Mouse (Mus musculus): ENCODE data around the gene Nedd9. TPM values are rescaled to one million over a fixed set of nuclear protein-coding genes. Genes with fewer than 3 reads are reported as not detected.

Gene Nedd9
- total and polyA plus RNA-seq, 3 experiments: 41.3 to 48.7 (median 42.5) TPM

DNA sequence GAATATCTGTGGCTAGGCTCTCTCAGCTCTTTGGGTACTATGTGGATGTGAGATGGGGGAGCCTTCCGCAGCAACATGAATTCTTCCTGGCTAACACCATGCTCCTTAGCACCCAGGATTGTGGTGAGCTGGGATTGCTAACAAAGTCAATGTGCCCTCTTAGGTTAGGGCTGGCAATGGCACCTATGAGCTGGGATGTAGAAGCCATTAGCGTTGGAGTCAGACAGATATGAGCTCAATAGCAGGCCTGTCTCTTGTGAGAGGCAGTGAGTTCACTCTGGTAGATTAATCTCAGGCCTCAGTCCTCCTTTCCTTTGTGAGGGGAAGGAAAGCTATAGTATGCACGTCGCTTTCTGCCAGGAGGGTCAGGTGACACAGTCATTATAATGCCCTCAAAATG lies 157.1 kb downstream of the Nedd9 start:
- no peaks in the 10 kb centered on the region for H3K27me3 ChIP-seq (replicated peaks)
- H3K4me1 ChIP-seq (ENCODE audit: control insufficient read depth in 1 of 2, insufficient read depth in 2 of 2): peaks cover 2 to 45% of the 10 kb centered on the region in 2 experiments; a peak in 2 of 4 replicates
- H3K79me2 ChIP-seq (replicated peaks; ENCODE audit: control insufficient read depth, extremely low read depth, insufficient read depth, poor library complexity, severe bottlenecking): peaks cover 7% of the 10 kb centered on the region
- no peaks in the 10 kb centered on the region for H3K9me3 ChIP-seq (replicated peaks; ENCODE audit: low read length)
- H3K4me3 ChIP-seq (replicated peaks in 1 of 3; ENCODE audit: low read depth in 2 of 3, low read length in 2 of 3, poor library complexity in 1 of 3): no peak overlapping the region
- peaks cover 28 to 78% of the 10 kb centered on the region in 2 experiments for H3K36me3 ChIP-seq (replicated peaks in 1 of 2; ENCODE audit: control insufficient read depth in 1 of 2, insufficient read depth in 1 of 2, low read length in 1 of 2)
- DNase-seq (ENCODE audit: extremely low read depth): no peak
- H3K4me2 ChIP-seq (ENCODE audit: insufficient read depth, low read depth, poor library complexity, severe bottlenecking): no peak overlapping the region
- TF ChIP-seq TCF12 (IDR thresholded peaks at IDR 0.05; ENCODE audit: low read depth, low read length): no peak
- no peak for TF ChIP-seq ZNF384 (IDR thresholded peaks at IDR 0.05; ENCODE audit: low read depth, low read length)
- TF ChIP-seq ZC3H11A (IDR thresholded peaks at IDR 0.05; ENCODE audit: low read depth, low read length): no peak
- no peak for TF ChIP-seq JUND (conservative IDR thresholded peaks at IDR 0.05; ENCODE audit: low read depth, low read length)
- no peak for TF ChIP-seq ETS1 (conservative IDR thresholded peaks at IDR 0.05; ENCODE audit: low read depth, low read length)
- no peak for TF ChIP-seq ZKSCAN1 (IDR thresholded peaks at IDR 0.05; ENCODE audit: borderline replicate concordance, low read depth, low read length)
- no peak for TF ChIP-seq JUN (IDR thresholded peaks at IDR 0.05; ENCODE audit: insufficient read depth, low read depth, low read length)
- no peak for TF ChIP-seq NRF1 (IDR thresholded peaks at IDR 0.05; ENCODE audit: low read depth, low read length)
- no peak for TF ChIP-seq USF1 (IDR thresholded peaks at IDR 0.05; ENCODE audit: low read depth, low read length)
- no peak for TF ChIP-seq CTCF (conservative IDR thresholded peaks at IDR 0.05 in 1 of 2, IDR thresholded peaks at IDR 0.05 in 1 of 2; ENCODE audit: low read depth in 2 of 2, low read length in 2 of 2)
- TF ChIP-seq RCOR1 (conservative IDR thresholded peaks at IDR 0.05; ENCODE audit: low read depth, low read length): no peak
- no peak for TF ChIP-seq BHLHE40 (IDR thresholded peaks at IDR 0.05; ENCODE audit: low read depth, low read length)
- TF ChIP-seq TBP (conservative IDR thresholded peaks at IDR 0.05; ENCODE audit: low read depth, low read length): no peak
- no peak for TF ChIP-seq SIN3A (IDR thresholded peaks at IDR 0.05; ENCODE audit: low read length)
- TF ChIP-seq RAD21 (IDR thresholded peaks at IDR 0.05; ENCODE audit: low read depth, low read length): no peak
- no peak for TF ChIP-seq SMC3 (IDR thresholded peaks at IDR 0.05; ENCODE audit: low read depth, low read length)
- no peak for TF ChIP-seq GABPA (IDR thresholded peaks at IDR 0.05; ENCODE audit: insufficient replicate concordance, low read depth, low read length)
- TF ChIP-seq NELFE (IDR thresholded peaks at IDR 0.05; ENCODE audit: low read depth, low read length): no peak
- no peak for TF ChIP-seq HCFC1 (IDR thresholded peaks at IDR 0.05; ENCODE audit: low read depth, low read length)
- dilution Hi-C loops (cut with MboI; ENCODE audit: extremely low pct_ligation_motif_present, extremely low pct_unique_long_range_greater_than_20kb, low sequenced_read_pairs): no loop called here
- no peak overlapping the region for H3K27ac ChIP-seq (ENCODE audit: insufficient read depth, low read depth)
- in situ Hi-C loops (cut with MboI; ENCODE audit: low pct_ligation_motif_present, low pct_unique_long_range_greater_than_20kb, low sequenced_read_pairs): no loop called here
- H3K9ac ChIP-seq (ENCODE audit: insufficient read depth, low read depth): no peak overlapping the region

- Histone ChIP-seq H3K4me3 (replicated peaks in 1 of 3; ENCODE audit: low read depth in 2 of 3, low read length in 2 of 3, poor library complexity in 1 of 3) (no peak overlapping the region), H3K27ac (ENCODE audit: insufficient read depth, low read depth) (no peak overlapping the region), H3K36me3 (replicated peaks in 1 of 2; ENCODE audit: control insufficient read depth in 1 of 2, insufficient read depth in 1 of 2, low read length in 1 of 2) (peaks cover 30 to 77% of the 10 kb centered on the region in 2 experiments), H3K79me2 (replicated peaks; ENCODE audit: control insufficient read depth, extremely low read depth, insufficient read depth, poor library complexity, severe bottlenecking) (peaks cover 7% of the 10 kb centered on the region), H3K4me2 (ENCODE audit: insufficient read depth, low read depth, poor library complexity, severe bottlenecking) (no peak overlapping the region), H3K27me3 (replicated peaks) (no peaks in the 10 kb centered on the region), H3K4me1 (ENCODE audit: control insufficient read depth in 1 of 2, insufficient read depth in 2 of 2) (peaks cover 2 to 37% of the 10 kb centered on the region in 2 experiments; a peak in 2 of 4 replicates), H3K9me3 (replicated peaks; ENCODE audit: low read length) (no peaks in the 10 kb centered on the region), H3K9ac (ENCODE audit: insufficient read depth, low read depth) (no peak overlapping the region)
- dilution Hi-C loops (cut with MboI; ENCODE audit: extremely low pct_ligation_motif_present, extremely low pct_unique_long_range_greater_than_20kb, low sequenced_read_pairs): no loop called here
- in situ Hi-C loops (cut with MboI; ENCODE audit: low pct_ligation_motif_present, low pct_unique_long_range_greater_than_20kb, low sequenced_read_pairs): no loop called here
- no peak for DNase-seq (ENCODE audit: extremely low read depth)
- TF ChIP-seq USF2 (conservative IDR thresholded peaks at IDR 0.05; ENCODE audit: low read depth, low read length) (no peak), ZC3H11A (IDR thresholded peaks at IDR 0.05; ENCODE audit: low read depth, low read length) (no peak), JUN (IDR thresholded peaks at IDR 0.05; ENCODE audit: insufficient read depth, low read depth, low read length) (no peak), NRF1 (IDR thresholded peaks at IDR 0.05; ENCODE audit: low read depth, low read length) (no peak), JUND (conservative IDR thresholded peaks at IDR 0.05; ENCODE audit: low read depth, low read length) (no peak), RCOR1 (conservative IDR thresholded peaks at IDR 0.05; ENCODE audit: low read depth, low read length) (no peak), CTCF (conservative IDR thresholded peaks at IDR 0.05 in 1 of 2, IDR thresholded peaks at IDR 0.05 in 1 of 2; ENCODE audit: low read depth in 2 of 2, low read length in 2 of 2) (no peak), MEF2A (IDR thresholded peaks at IDR 0.05; ENCODE audit: borderline replicate concordance, low read depth, low read length) (no peak), UBTF (IDR thresholded peaks at IDR 0.05; ENCODE audit: low read depth, low read length) (no peak), NELFE (IDR thresholded peaks at IDR 0.05; ENCODE audit: low read depth, low read length) (no peak), TCF12 (IDR thresholded peaks at IDR 0.05; ENCODE audit: low read depth, low read length) (no peak), TBP (conservative IDR thresholded peaks at IDR 0.05; ENCODE audit: low read depth, low read length) (no peak), CHD1 (IDR thresholded peaks at IDR 0.05; ENCODE audit: low read depth, low read length) (no peak), ZNF384 (IDR thresholded peaks at IDR 0.05; ENCODE audit: low read depth, low read length) (no peak), ELF1 (IDR thresholded peaks at IDR 0.05; ENCODE audit: low read depth, low read length) (no peak), POLR2A (IDR thresholded peaks at IDR 0.05; ENCODE audit: low read depth, low read length) (no peak), ZKSCAN1 (IDR thresholded peaks at IDR 0.05; ENCODE audit: borderline replicate concordance, low read depth, low read length) (no peak), MAZ (IDR thresholded peaks at IDR 0.05; ENCODE audit: low read depth, low read length) (no peak)
Observed at GRCm38 (mm10) chr13:41328481-41328880, 158.7 kb downstream of the Nedd9 start.
